Mouse (Mus musculus) ovary, adult 18-20 months (tissue): ENCODE data around the gene Lce1f.
"Not testable (repeated sequence)": the region's sequence is repeated elsewhere in the genome, so short reads cannot be mapped to it uniquely, and the experiment has no call there.

Experiments
- DNase-seq: peaks from one replicate; pipeline ENCODE4 v3.0.0; 2022; ENCODE audit warnings: low spot score, mixed read lengths

The Lce1f gene

DNA sequence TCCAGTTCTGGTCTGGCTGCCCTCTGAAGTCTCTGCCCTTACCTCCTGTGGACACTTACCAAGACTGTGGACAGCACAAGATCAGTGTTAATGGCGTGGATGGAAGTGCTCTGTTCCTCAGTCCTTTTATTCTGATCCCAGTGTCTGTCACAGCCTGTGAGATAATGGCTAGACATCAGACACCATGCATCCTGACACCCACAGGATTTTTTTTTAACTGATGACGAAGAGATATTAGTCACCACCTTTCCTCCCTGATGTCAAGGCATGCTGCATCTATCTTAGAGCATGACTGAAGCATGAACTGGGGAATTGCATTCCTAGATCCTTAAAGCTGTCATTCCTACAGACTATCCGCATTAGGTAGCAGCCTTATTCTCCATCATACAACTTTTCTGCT is at the start of gene Lce1f:
Gene Lce1f (minus strand): TSS at position 101 of the 400 bp plus-strand sequence.
- DNase-seq: no peak

DNA sequence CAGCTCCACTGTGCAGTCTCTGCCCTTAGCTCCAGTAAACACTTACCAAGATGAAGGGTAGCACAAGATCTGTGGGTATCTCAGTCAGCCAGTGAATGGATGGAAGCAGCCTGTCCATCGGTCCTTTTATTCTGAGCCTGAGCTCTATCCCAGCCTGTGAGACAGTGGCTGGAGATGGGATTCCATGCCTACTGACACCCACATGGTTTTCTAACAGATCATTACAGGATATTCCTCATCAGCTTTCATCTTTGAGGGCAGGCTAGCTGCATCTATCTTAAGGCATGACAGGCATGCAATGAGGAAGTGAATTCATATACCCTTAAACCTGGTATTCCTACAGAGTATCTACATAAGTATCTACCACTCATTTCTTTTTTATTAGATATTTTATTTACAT is 44.8 kb upstream of the Lce1f start, which contains the start of gene Lce1h:
Gene Lce1h (minus strand): TSS at position 101 of the 400 bp plus-strand sequence.
- DNase-seq: no peak

DNA sequence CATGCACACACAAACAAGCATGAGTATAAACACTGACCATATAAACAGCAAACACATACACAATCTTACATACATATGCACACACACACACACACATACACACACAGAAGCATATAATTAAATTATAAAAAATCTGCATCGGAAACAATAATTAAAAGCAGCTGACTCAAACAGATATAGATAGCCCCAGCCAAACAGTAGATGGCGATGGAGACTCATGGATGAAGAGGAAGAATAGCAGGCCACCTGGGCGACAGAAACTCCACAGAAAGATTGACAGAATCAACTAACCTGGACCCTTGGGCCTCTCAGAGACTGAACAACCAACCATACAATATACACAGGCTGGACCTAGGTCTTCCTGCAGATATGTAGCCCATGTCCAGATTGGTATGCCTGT is 33.0 kb upstream of the Lce1f start:
- no peak for DNase-seq

DNA sequence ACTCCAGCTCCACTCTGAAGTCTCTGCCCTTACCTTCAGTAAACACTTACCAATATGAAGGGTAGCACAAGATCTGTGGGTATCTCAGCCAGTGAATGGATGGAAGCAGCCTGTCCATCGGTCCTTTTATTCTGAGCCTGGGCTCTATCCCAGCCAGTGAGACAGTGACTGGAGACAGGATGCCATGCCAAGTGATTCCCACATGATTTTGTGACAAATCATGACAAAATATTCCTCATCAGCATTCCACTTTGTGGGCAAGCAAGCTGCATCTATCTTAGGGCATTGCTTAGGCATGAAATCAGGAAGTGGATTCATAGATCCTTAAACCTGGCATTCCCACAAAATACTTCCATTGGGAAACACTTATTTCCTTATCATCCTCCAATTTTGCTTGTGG is 32.1 kb upstream of the Lce1f start, which contains the start of gene Lce1g:
Gene Lce1g (minus strand): TSS at position 101 of the 400 bp plus-strand sequence.
- no peak for DNase-seq

DNA sequence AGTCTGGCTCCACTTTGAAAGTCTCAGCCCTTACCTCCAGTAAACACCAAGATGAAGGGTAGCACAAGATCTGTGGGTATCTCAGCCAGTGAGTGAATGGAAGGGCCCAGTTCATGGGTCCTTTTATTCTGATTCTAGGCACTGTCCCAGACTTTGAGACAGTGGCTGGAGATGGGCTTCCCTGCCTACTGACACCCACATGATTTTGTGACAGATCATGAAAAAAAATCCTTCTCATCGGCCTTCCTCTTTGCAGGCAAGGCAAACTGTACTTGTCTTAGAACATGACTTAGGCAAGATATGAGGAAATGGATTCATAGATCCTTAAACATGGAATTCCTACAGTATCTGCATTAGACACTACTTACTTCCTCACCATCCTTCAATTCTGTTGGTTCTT is 18.8 kb upstream of the Lce1f start, which contains the start of gene Gm38119:
Gene Gm38119 (minus strand): TSS at position 101 of the 400 bp plus-strand sequence.
- no peak for DNase-seq

DNA sequence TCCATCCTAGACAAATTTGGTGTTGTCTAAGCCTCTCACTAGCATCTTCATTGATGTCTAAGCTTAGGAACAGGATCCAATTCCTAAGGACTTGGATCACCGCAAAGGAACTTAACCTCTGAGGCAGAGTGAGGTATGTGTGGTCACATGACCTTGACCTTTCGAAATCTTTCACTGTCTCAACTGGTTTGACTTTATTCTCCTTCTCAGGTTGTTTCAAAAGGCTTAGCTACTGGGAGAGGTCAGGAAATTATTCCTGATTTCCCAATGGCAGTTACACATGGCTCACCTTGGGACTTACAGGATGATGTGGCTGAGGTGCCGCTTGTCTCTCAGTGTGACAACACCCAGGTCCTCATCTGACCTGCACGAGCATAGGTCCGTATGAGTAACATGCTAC is 2.5 kb upstream of the Lce1f start:
- DNase-seq: no peak

DNA sequence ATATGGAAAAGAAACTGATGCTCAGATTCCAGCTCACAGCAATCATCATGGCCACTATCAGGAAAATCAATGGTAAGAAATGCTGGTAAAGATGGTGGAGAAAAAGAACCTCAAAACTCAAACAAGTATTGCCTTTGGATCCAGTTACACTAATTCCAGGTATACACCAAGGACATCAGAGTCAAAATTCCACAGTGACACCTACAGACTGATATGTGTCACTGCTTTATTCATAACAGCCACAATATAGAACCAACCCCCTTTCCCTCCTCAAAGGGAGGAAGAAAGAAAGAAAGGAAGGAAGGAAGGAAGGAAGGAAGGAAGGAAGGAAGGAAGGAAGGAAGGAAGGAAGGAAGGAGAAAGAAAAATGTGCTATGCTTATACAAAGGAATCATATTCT is 5.0 kb downstream of the Lce1f start:
- no peak for DNase-seq

DNA sequence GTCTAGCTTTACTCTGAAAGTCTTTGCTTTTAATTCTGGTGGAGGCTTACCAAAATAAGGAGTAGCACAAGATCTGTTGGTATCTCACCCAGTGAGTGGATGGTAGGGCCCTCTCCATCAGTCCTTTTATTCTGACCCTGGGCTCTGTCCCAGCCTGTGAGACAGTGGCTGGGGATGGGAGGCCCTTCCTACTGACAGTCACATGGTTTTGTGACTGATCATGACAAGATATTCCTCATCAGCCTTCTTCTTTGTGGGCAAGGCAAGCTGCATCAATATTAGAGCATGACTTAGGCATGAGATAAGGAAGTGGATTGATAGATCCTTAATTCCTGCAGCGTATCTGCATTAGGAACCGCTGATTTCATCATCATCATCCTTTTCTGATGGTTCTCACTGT is 11.2 kb downstream of the Lce1f start, which contains the start of gene Lce1e:
Gene Lce1e (minus strand): TSS at position 101 of the 400 bp plus-strand sequence.
- DNase-seq: no peak

DNA sequence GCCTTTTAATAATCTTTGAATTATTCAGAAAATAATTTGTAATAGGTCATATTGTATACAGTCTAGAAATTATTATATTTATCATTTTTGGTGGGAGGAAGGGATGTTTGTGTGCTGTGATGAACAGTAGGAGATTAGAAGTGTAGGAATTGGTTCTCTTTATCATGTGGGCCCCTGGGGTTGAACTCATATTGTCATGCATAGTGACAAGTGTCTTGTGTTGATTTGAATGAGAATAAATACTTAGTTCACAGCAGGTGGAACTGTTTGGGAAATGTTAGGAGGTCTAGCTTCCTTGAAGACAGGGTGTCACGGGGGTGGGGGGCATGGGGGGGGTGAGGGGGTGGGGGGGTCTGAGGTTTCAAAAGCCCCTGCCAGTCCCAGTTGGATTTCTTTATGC is 25.5 kb downstream of the Lce1f start:
- DNase-seq: no peak

DNA sequence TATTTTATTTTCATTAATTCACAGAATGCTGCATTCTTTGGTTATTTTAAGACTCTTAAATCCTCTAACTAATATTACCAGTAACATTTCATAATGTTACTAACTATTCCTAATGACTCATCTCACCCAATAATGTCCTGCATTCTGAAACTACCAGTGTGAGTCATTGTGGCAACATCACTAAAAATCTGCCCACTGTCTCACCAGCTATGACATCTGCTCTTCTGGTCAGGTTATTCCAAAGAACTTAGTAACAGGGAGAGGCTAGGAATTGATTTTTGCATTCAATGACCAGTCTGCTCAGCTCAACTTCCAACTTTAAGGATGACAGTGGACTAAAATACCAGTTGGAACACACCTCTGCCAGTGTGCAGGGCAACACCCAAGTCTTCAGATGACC is 28.5 kb downstream of the Lce1f start:
- no peak for DNase-seq

DNA sequence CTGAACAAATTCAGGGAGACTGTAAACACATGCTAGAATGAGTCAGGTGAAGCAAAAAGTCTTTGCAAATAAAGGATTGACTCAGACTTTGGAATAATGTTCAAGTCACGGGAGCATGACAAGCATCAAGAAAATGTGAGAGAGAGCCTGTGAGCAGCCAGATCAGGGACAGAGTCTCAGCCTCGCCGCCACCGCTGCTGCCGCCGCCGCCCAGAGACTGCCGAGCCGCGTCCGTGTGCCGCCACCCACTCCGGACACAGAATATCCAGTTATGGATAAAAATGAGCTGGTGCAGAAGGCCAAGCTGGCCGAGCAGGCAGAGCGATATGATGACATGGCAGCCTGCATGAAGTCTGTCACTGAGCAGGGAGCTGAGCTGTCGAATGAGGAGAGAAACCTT is 31.0 kb downstream of the Lce1f start:
- DNase-seq: not testable (repeated sequence)

DNA sequence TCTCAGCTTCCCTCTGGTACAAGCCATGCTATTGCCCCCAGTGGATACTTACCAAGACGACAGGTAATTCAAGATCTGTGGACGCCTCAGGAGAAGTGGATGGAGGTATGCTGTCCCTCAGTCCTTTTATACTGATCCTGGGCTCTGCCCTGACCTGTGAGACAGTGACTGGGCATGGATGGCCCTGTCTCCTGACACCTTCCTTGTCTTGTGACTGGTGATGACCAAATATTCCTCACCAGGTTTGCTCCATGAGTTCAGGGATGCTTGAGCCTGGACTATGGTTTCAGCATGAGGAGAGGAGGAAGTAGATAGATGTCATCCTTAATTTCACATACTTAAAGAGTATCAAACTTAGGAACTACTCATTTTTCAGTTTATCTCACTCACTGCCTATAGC is 33.0 kb downstream of the Lce1f start, which contains the start of gene Lce1d:
Gene Lce1d (minus strand): TSS at position 101 of the 400 bp plus-strand sequence.
- DNase-seq: no peak

DNA sequence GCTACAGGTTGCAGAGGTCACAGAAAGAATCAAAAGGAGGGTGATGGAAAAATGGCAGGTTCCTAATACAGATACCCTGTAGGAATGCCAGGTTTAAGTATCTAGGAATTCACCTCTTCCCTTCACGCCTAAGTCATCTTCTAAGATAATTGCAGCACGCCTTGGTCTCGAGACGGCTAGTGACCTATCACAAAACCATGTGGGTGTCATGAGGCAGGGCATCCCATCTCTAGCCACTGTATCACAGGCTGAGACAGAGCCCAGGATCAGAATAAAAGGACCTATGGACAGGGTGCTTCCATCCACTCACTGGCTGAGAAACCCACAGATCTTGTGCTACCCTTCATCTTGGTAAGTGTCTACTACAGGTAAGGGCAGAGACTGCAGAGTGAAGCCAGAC is 41.2 kb downstream of the Lce1f start, which contains the start of gene Lce1c:
Gene Lce1c (plus strand): TSS at position 301 of the 400 bp plus-strand sequence.
- DNase-seq: no peak

DNA sequence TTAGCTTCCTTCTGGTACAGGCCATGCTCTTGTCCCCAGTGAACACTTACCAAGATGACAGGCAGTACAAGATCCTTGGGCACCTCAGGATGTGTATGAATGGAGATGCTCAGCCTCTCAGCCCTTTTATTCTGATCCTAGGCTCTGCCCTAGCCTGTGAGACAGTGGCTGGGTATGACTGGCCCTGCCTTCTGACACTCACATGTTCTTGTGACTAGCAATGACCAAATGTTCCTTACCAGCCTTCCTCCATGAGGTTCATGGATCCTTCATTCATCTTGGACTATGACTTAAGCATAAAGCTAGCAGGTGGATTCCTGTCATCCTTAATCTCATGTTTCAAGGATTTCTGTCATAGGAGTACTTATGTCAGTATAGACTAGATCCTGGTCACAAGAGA is 49.9 kb downstream of the Lce1f start, which contains the start of gene Lce1a2:
Gene Lce1a2 (minus strand): TSS at position 101 of the 400 bp plus-strand sequence.
- no peak for DNase-seq
